Mouse (Mus musculus) heart, postnatal 25 days (tissue): Measurements from ENCODE around the gene Eng. TPM values are rescaled to one million over a fixed set of nuclear protein-coding genes. Genes with fewer than 3 reads are reported as not detected.

ENCODE experiments used
- DNase-seq: peaks from one replicate; pipeline ENCODE4 v3.0.0; 2022; ENCODE audit warnings: low spot score
- intact Hi-C: fragments of 180-260 bp; cut with DNase I; formaldehyde crosslinking; loops from one replicate; pipeline ENCODE4 v1.15.1; 2025
- total RNA-seq, 2 experiments: library from RNA; stranded (reverse); gene quantifications; 2 replicates each; pipeline ENCODE4 v1.2.3; 2021

Eng gene
- total RNA-seq, 2 experiments from 2014 or later: 126 to 140 TPM

DNA sequence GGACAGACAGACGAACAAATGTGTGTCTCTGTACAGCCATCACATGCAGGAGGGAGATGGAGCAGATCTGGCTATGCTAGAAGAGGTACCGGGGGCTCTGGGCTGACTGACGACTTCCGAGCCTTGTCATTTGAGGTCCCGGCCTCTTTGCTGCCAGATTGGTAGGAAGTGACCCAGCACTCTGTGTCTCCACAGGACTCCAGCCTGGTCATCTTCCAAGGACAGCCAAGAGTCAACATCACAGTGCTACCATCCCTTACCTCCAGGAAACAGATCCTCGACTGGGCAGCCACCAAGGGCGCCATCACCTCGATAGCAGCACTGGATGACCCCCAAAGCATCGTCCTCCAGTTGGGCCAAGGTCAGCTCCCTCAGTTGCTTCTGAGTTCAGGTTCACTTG lies 24.8 kb downstream of the Eng start:
- no peak for DNase-seq
- intact Hi-C loops: no loop called here

GRCm38 (mm10) chr2:32671907-32672595 lies 25.7 kb downstream of the Eng start:
- no peak for DNase-seq
- intact Hi-C loops: no loop called here

GRCm38 (mm10) chr2:32673176-32673917 lies 27.0 kb downstream of the Eng start:
- intact Hi-C loops: no loop called here

GRCm38 (mm10) chr2:32676821-32677220 lies 30.4 kb downstream of the Eng start:
- intact Hi-C loops: no loop called here
- DNase-seq: no peak

More at GRCm38 (mm10) chr2:32673176-32673917, 27.0 kb downstream of the Eng start:
- DNase-seq: no peak

DNA sequence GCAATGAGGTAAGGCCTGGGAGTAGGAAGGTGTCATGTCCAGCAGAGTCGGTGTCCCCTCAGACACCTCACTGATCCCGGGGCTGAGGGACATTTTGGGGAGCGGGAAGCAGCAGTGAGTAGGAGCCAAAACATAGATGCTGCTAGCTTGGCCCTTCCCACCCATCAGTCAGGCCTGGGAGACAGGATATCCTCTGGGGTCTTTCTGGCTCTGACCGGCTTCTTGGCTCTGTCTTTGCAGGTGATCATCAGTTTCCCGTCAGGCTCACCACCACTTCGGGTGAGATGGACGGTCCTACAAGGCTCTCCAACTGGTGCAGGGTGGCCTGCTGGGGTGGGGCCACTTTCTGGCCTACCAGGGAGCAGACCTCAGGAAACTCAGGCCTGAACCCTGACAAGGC lies 31.3 kb downstream of the Eng start:
- intact Hi-C loops: no loop called here
- DNase-seq: no peak

- intact Hi-C loops: no loop called here
- DNase-seq: no peak
Measured at GRCm38 (mm10) chr2:32680051-32680451, 33.7 kb downstream of the Eng start.

DNA sequence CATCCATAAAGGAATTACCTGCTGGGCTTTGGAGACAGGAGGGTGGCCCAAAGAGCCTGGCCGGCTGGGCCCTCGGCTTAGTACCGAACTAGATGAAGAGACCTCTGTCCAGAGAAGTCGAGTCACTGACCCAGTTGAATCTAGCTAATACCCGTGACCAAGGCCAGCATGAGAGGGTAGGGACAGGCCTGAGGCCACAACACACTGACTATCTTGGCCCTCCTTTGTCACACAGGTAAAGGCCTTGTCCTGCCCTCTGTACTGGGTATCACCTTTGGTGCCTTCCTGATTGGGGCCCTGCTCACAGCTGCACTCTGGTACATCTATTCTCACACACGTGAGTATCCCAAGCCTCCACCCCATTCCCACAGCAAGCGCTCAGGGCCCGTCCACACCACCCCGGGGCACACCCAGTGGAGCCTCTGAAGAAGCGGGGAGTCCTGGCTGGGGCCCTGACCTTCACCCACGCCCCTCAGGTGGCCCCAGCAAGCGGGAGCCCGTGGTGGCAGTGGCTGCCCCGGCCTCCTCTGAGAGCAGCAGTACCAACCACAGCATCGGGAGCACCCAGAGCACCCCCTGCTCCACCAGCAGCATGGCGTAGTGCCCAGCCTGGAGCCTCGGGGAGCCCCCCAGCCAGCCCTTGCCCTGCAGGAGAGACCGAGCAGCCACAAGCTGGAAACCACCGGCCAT lies 34.7 kb downstream of the Eng start:
- intact Hi-C loops: no loop called here
- DNase-seq: no peak

DNA sequence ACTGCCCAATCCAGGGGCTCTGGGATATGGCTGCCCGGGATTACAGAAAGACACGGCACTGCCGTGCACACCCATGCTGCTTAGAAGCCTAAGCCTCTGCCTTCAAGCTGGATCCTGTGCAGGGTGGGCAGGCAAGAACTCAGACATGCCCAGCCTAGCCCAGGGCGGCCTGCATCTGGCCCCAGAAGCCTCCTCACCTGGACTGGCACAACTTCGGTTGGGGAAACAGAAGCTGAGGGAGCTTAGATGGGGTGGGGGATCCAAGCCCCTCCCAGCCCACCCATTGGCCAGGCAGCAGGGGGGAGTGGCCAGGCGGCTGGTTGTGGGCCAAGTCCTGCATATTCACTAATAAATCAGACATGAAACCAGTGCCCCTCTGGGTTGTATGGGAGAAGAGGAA lies 35.4 kb downstream of the Eng start:
- no peak for DNase-seq
- intact Hi-C loops: no loop called here

DNA sequence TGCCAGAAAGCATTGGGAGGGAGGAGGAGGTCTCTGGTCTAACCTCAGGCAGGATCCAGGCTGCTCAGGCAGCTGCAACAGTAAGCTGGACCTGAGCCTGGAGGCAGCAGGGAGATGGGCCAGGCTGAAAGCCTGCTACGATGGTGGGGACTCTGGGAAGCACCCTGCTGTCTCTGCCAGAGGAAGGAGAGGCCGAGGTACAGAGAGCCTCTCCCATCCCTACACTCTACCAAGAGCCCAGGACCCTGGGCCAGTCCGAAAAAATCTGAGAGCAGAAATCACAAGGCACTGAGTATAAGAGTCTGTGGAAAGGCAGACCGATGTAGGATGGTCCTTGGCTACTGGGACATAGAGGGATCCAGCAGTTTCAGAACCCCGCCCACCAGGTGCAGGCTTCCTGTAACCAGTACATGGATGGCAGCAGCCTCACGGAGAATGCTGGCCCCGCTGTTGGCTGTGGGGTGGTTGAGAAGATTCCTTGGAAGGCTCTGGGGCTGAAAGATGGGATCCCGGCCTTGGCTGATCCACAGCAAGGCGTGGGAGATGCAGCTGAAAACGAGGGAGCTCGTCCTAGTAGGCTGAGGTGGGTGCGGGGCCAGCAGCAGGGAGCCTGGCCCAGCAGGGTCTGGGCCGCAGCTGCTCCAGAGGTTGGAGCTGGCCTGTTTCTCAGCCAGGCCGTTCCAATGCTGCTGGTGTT lies 36.5 kb downstream of the Eng start:
- intact Hi-C loops: no loop called here
- no peak for DNase-seq

GRCm38 (mm10) chr2:32683701-32684100 lies 37.3 kb downstream of the Eng start:
- DNase-seq: no peak
- intact Hi-C loops: no loop called here

DNA sequence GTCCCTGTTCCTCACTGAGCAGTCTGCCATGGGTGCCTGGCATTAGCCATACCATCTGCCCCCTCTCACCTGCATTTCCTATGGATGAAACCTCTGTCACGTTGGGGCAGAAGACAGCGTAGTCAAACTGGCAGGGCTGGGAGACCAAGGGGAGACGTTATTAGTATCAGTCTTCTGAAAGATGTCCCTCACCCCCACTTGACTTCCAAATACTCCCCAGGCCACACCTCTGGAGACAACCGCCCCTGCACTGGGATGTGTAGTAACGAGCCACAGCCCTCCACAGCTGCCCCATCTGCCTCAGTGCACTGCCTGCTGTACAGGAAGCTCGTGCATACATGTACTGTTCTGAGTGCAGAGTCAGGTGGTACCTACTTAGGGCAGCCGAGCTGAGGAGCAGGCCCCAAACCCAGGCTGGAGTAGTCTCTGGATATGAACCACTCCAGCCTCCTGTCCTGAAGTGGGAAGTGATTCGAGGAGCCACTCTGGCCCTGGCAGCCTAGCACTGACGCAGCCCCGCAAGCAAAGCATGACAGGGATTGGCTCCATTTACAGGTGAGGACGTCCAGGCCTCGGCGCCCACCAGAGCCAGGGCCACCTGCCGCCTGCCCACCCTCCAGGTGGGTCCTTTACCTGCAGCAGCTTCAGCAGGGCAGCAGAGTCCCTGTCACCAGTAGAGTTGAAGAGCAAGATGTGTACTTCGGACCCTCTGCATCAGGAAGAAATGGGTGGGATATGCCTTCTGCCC lies 38.5 kb downstream of the Eng start:
- DNase-seq: no peak
- intact Hi-C loops: no loop called here

DNA sequence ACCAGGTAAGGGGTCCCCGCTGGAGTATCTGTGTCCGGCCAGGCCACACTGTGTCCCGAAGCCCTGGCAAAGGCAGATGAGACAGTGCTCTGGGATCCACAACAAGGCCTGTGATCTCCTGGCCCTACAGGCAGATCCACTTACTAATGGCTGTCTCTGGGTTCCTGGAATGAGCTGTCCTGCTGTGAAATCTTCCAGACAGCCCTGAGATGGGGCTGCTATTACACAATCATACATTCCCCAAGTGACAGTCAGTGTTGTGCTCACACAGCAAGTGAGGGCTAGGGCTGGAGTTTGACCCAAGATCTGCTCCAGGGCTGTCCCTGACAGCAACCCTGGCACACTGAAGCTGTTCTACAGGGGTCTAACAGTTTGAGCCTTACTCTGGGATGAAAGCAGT lies 39.4 kb downstream of the Eng start:
- DNase-seq: no peak
- intact Hi-C loops: no loop called here

DNA sequence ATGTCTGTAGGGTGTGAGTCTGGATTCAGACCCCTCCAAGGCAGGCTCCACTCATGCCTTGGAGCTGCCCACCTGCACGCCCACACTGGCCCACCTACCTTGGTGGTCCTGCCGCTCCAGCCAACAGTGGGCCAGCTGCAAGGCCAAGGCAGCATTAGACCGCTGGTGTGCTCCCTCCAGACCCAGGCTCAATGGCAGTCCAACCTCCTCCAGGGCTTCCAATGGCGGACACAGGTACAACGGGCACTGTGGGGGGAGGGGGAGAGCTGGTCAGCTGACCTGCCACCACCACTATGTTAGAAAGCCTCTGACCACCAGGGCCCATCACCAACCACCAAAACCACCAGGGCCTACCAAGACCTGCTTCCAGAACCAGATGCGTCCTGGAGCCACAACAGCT lies 40.2 kb downstream of the Eng start:
- intact Hi-C loops: no loop called here
- DNase-seq: no peak

GRCm38 (mm10) chr2:32687562-32687961 lies 41.2 kb downstream of the Eng start:
- DNase-seq: no peak
- intact Hi-C loops: no loop called here

GRCm38 (mm10) chr2:32689420-32689819 lies 43.0 kb downstream of the Eng start:
- peak; percentile 73 for DNase-seq
- intact Hi-C loops: loop anchor here (1.0 to 2.0 kb wide), 3 partner anchors 29 to 107 kb away; no protein-coding TSS in a partner anchor

DNA sequence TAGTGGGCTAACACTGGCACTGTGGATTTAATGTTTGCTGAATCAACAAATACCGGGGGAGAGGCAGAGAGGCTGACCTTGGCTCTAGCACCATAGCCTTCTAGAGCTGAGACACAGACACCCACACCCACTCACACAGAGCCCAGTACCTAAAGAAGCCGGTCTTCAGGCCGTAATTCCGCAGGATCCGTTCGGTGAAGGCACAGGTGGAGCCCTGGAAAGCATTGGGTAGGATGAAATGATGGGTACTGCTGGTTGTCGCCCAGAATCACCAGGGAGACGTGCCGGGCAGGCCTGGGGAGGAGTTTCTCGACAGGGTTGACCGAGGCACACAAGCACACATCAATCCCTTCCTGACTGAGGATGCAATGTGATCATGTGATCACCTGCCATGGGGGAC lies 44.6 kb downstream of the Eng start:
- intact Hi-C loops: no loop called here
- DNase-seq: no peak

GRCm38 (mm10) chr2:32692496-32692895 lies 46.1 kb downstream of the Eng start:
- intact Hi-C loops: no loop called here
- DNase-seq: no peak

GRCm38 (mm10) chr2:32693282-32693681 lies 46.9 kb downstream of the Eng start:
- DNase-seq: no peak
- intact Hi-C loops: no loop called here

DNA sequence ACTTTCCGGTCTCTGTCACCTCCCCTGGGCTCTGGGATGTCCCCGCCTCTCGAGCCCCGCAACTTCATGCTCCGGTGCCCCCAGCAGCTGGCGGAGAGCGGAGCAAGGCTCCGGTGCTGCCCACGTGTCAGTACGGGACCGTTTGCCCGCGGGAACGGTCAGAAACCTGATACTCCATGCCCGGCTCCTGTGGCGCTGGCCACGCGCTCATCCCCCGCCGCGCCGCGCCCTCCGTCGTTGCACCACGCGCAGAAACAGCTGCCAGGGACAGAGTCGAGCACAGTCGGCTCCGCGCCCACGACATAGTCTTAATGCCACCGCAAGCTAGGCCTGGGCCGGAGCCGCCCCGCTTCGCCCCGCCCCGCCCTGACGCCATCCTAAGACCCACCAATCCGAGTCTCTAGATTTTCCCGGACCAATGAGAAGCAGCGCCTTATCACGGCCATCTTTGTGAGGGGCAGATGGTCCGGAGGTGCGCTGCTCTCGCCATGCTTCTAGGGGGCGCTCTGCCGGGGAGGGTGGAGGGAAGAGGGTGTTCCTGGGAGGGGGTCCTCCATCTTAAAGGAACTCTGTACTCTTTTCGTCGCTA lies 47.5 kb downstream of the Eng start:
- DNase-seq: peak; percentile 92
- intact Hi-C loops: loop anchor here (2.0 kb wide), 1 partner anchor 15 kb away; no protein-coding TSS in a partner anchor
